Mouse (Mus musculus) small intestine, adult 2 months (tissue): ENCODE measurements at regions not wholly inside any gene's neighbourhood (a gene's known extent, or its start where the extent isn't known, plus 50 kb on each side); places are given as distances from the start of the nearest gene placed in this dataset.

Source experiments
- H3K27ac ChIP-seq: fragments of 200-500 bp; 2 replicates; pipeline ENCODE4 v1.5.1; 2012; ENCODE audit warnings: low read depth, low read length, control low read depth, inconsistent platforms; ENCODE audit not compliant: insufficient read depth
- H3K27me3 ChIP-seq: fragments of 200-500 bp; 2 replicates; pipeline ENCODE4 v1.6.1; 2012; ENCODE audit warnings: mild to moderate bottlenecking, moderate library complexity, low read length, inconsistent platforms; ENCODE audit not compliant: control insufficient read depth, insufficient read depth
- H3K36me3 ChIP-seq: fragments of 200-500 bp; 2 replicates; pipeline ENCODE4 v1.6.1; 2012; ENCODE audit warnings: mild to moderate bottlenecking, low read length, control low read depth, inconsistent platforms; ENCODE audit not compliant: control insufficient read depth, insufficient read depth
- H3K4me1 ChIP-seq: fragments of 200-500 bp; 2 replicates; pipeline ENCODE4 v1.6.1; 2012; ENCODE audit warnings: low read length, inconsistent platforms, mixed read lengths; ENCODE audit not compliant: control insufficient read depth, insufficient read depth, insufficient read length
- H3K4me3 ChIP-seq: fragments of 200-500 bp; 2 replicates; pipeline ENCODE4 v1.5.1; 2012; ENCODE audit warnings: low read depth, mild to moderate bottlenecking, control low read depth, inconsistent platforms, low read length, moderate library complexity
- CTCF ChIP-seq: fragments of 200-500 bp; IDR thresholded peaks from 2 replicates; pipeline ENCODE4 v1.5.1; 2012; ENCODE audit warnings: low read depth, mild to moderate bottlenecking, control low read depth, inconsistent platforms, low read length, moderate library complexity, mixed read lengths; ENCODE audit not compliant: insufficient replicate concordance, insufficient read length; ENCODE audit errors: extremely low read depth
- POLR2A ChIP-seq: fragments of 200-500 bp; IDR thresholded peaks from 2 replicates; pipeline ENCODE4 v1.6.1; 2012; ENCODE audit warnings: low read depth, mild to moderate bottlenecking, control low read depth, inconsistent platforms, low read length, moderate library complexity
- WGBS: fragments of 180-500 bp; shearing (Covaris S2); methylation state at CpG from one replicate; pipeline ENCODE4 v1.1.7; 2018; 5-methylcytosine and 5-hydroxymethylcytosine counted together

DNA sequence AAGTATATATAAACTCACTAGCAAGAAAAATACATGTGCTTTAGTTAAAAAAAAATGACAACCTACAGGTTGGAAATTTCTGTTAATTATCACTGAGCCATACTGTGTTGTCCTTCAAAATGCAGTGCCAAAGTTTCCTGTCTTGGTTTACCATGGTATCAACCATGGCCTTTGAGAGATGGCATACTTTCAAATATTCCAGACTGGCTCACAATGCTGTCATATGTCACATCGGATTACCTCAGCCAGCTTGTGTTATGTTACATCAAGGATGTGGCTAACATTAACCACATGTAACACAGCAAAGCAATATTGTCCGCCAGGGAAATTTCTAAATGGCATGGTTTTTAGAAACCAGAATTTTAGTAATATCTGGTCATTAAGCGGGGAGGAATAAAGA is 140.3 kb downstream of the Alx1 start:
- TF ChIP-seq POLR2A, result no peak
- TF ChIP-seq CTCF, result no peak
- Histone ChIP-seq H3K27me3 (no peaks in the 10 kb centered on the region), H3K4me3 (no peak overlapping the region), H3K36me3 (no peaks in the 10 kb centered on the region), H3K27ac (no peak overlapping the region), H3K4me1 (no peaks in the 10 kb centered on the region)
- 79% methylated on average over 3 of the region's 3 CpGs for WGBS

DNA sequence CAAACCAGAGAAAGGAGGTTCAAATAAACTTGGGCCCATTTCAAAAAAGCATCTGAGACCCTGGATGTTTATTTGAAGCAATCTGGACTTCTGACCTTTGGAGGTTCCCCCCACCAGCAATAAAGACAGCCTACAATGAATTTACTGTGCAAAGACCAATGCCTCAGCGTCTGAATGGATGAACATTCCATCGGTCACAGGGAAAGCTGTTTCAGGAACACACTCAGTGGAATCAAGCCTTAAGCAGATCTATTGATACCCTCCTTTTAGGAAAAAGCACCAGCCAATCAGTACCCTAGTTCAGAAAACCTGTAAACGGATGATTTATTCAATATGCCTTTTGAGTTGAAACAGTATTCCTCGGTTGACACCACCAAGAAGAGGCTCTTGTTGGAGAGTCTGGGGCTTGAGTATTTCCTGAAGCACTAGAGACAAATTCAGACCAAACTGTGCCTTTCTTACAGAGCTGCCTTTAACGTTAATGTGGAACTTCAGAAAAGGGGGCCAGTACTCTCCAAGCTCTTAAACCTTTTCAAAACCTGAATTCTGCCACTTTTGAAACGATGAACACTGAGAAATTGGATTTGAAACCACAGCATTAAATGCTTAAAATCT is 148.1 kb downstream of the Alx1 start:
- Histone ChIP-seq H3K27ac (no peak overlapping the region), H3K4me1 (no peaks in the 10 kb centered on the region), H3K4me3 (no peak overlapping the region), H3K36me3 (no peaks in the 10 kb centered on the region), H3K27me3 (no peaks in the 10 kb centered on the region)
- no peak for TF ChIP-seq CTCF
- TF ChIP-seq POLR2A, result no peak
- 53% methylated on average over 6 of the region's 6 CpGs for WGBS

DNA sequence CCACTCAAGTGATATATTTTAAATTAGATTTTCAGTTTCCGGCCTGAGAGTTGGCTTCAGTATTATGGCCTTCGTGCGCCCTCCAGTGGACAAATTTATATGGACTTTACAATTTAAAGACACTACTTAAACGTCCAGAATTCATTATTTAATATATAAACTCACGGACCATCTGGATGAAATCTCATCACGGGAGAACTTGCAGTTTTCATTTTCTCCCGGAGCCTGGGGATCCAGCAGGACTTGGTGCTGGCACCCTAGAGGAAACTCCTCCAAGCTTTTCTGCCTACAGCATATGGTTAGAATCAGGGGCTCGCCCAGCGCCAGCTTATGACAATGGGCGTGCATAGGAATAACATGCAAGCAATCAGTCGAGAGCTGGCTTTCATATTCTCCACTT is 152.0 kb downstream of the Alx1 start:
- no peaks in the 10 kb centered on the region for H3K27me3 ChIP-seq
- 32% methylated on average over 11 of the region's 11 CpGs for WGBS
- H3K27ac ChIP-seq, result no peak overlapping the region
- H3K4me1 ChIP-seq, result no peaks in the 10 kb centered on the region
- H3K36me3 ChIP-seq, result no peaks in the 10 kb centered on the region
- TF ChIP-seq CTCF (peak; percentile 21; the same call in 1 of the 2 replicates), POLR2A (no peak)
- no peak overlapping the region for H3K4me3 ChIP-seq

DNA sequence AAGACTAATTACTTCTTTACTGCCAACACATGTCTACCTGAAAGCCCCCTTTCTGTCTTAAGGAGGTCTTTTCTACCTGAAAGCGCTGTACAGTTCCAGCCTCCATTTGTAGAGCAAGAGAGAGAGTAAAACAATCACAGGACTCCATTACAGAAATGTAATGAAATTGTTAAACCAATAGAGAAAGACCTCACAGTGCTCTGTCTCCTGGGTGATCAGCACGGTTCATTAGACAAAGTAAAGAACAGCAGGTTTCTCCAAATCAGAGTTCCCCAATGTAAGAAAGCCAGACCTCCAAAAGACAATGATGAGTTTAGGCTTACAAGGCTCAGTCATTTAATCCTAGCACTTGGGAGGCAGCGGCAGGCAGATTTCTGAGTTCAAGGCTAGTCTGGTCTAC is 153.1 kb downstream of the Alx1 start:
- no peak overlapping the region for H3K27ac ChIP-seq
- H3K36me3 ChIP-seq, result no peaks in the 10 kb centered on the region
- no peaks in the 10 kb centered on the region for H3K4me1 ChIP-seq
- no peak overlapping the region for H3K4me3 ChIP-seq
- H3K27me3 ChIP-seq, result no peaks in the 10 kb centered on the region
- WGBS, result 74% methylated on average over 3 of the region's 3 CpGs
- TF ChIP-seq CTCF (no peak), POLR2A (no peak)

DNA sequence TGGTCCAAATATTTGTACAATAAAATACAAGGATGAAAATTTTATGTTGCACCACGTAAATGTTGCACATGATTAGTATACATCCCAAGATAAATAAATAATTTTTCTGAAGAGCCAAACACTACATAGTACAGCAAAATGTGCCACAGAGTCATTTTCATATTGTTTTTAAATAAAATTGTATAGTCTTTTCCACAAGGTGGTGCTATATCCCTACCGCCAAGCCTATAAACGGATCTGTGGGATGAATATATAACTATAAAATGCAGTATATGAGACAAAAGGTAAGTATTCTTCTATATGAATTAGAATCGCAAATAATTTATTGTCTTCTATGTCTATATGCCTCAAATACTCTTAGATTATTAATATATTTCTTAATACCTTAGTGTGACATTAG is 163.1 kb downstream of the Alx1 start:
- H3K4me1 ChIP-seq, result no peaks in the 10 kb centered on the region
- 26% methylated on average over 4 of the region's 4 CpGs for WGBS
- no peak overlapping the region for H3K4me3 ChIP-seq
- TF ChIP-seq POLR2A (no peak), CTCF (no peak)
- no peaks in the 10 kb centered on the region for H3K27me3 ChIP-seq
- H3K36me3 ChIP-seq, result no peaks in the 10 kb centered on the region
- no peak overlapping the region for H3K27ac ChIP-seq

DNA sequence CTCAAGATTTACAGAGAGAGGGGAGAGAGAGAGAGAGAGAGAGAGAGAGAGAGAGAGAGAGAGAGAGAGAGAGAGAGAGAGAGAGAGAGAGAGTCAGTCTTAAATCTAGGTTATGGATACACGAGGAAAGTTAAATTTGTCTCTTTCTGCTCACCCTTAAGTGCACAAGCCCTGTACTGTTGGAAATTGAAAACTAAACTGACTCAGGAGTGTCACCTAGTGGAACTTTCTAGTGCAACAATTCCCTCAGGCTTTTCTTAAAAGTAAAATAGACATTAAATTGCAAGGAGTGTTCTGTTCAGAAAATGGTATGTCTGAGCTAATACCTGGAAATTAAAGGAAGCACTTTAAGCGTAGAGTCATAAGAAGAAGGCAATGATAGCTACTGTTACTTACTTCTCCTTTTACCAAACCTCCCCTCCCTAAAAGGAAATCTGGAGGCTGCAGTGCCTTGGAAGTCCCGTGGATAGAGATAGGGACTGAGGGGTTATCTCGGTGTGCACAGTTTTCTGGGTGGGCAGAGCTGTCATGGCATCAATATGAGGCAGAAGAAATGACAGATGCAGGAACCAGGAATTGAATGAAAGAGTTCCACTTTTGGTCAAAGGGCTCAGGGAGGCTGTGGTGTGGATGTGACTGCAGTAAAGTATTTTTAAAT is 193.3 kb downstream of the Alx1 start:
- 39% methylated on average over 4 of the region's 4 CpGs for WGBS
- no peak overlapping the region for H3K4me3 ChIP-seq
- TF ChIP-seq POLR2A (no peak), CTCF (no peak)
- H3K27ac ChIP-seq, result no peak overlapping the region
- H3K4me1 ChIP-seq, result no peaks in the 10 kb centered on the region
- H3K27me3 ChIP-seq, result no peaks in the 10 kb centered on the region
- H3K36me3 ChIP-seq, result no peaks in the 10 kb centered on the region

DNA sequence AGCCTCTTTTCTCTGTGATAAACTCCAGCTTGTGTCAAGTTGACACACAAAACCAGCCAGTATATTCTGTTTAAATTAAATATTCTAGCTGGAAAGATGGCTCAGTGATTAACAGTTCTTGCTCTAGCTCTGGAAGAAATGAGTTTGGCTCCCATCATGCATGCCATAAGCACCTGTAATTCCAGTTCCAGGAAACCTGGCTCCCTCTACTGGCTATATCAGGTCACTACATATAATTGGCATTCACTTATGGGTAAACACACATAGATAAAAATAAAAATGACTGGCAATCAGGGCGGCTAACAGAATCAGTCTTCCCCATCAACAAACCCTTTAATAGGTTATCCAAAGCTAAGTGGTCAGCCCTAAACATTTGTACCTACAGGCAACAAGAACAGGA is 194.2 kb downstream of the Alx1 start:
- Histone ChIP-seq H3K27me3 (no peaks in the 10 kb centered on the region), H3K4me3 (no peak overlapping the region), H3K36me3 (no peaks in the 10 kb centered on the region), H3K4me1 (no peaks in the 10 kb centered on the region), H3K27ac (no peak overlapping the region)
- WGBS, result 18% methylated on average over 1 of the region's 1 CpGs
- TF ChIP-seq CTCF, result no peak
- TF ChIP-seq POLR2A, result no peak
